Mouse (Mus musculus) kidney, postnatal 10 days (tissue): Measurements from ENCODE around the gene Homer2.

Experiments used
- DNase-seq: peaks from one replicate; pipeline ENCODE4 v3.0.0; 2021; ENCODE audit warnings: mixed read lengths

Gene Homer2

GRCm38 (mm10) chr7:81707471-81708140 is at the start of gene Homer2:
TSS of gene Homer2 (minus strand) at chr7:81707527.
- no peak for DNase-seq

- no peak for DNase-seq
Observed at GRCm38 (mm10) chr7:81747956-81748355, 40.6 kb upstream of the Homer2 start.

- DNase-seq = peak; percentile 40
Observed at GRCm38 (mm10) chr7:81744145-81744544, 36.8 kb upstream of the Homer2 start.

- DNase-seq = no peak
Observed at GRCm38 (mm10) chr7:81740010-81740409, 32.7 kb upstream of the Homer2 start.

- no peak for DNase-seq
Observed at GRCm38 (mm10) chr7:81738720-81739385, 31.5 kb upstream of the Homer2 start.

GRCm38 (mm10) chr7:81735300-81736048 is 28.1 kb upstream of the Homer2 start:
- no peak for DNase-seq

- DNase-seq = no peak
Observed at GRCm38 (mm10) chr7:81732183-81733089, 25.1 kb upstream of the Homer2 start.

- no peak for DNase-seq
Observed at GRCm38 (mm10) chr7:81731181-81731651, 23.9 kb upstream of the Homer2 start.

GRCm38 (mm10) chr7:81729787-81730186 is 22.5 kb upstream of the Homer2 start:
- no peak for DNase-seq

GRCm38 (mm10) chr7:81727716-81728115 is 20.4 kb upstream of the Homer2 start:
- no peak for DNase-seq

- DNase-seq = no peak
Observed at GRCm38 (mm10) chr7:81726728-81727005, 19.3 kb upstream of the Homer2 start.

GRCm38 (mm10) chr7:81725986-81726727 is 18.8 kb upstream of the Homer2 start:
- DNase-seq = no peak

- no peak for DNase-seq
Observed at GRCm38 (mm10) chr7:81723851-81724250, 16.5 kb upstream of the Homer2 start.

GRCm38 (mm10) chr7:81721271-81721670 is 13.9 kb upstream of the Homer2 start:
- no peak for DNase-seq

GRCm38 (mm10) chr7:81719216-81719661 is 11.9 kb upstream of the Homer2 start:
- no peak for DNase-seq

GRCm38 (mm10) chr7:81718657-81719056 is 11.3 kb upstream of the Homer2 start:
- no peak for DNase-seq

- no peak for DNase-seq
Observed at GRCm38 (mm10) chr7:81710166-81710565, 2.8 kb upstream of the Homer2 start.

- no peak for DNase-seq
Observed at GRCm38 (mm10) chr7:81708165-81708564, 838 bp upstream of the Homer2 start.

GRCm38 (mm10) chr7:81706416-81707391 is 623 bp downstream of the Homer2 start:
- DNase-seq = peak; percentile 58

GRCm38 (mm10) chr7:81706027-81706415 is 1.3 kb downstream of the Homer2 start:
- no peak for DNase-seq

- no peak for DNase-seq
Observed at GRCm38 (mm10) chr7:81698357-81698756, 9.0 kb downstream of the Homer2 start.
